Mouse (Mus musculus) kidney, postnatal 10 days (tissue): ENCODE data around the gene Gdpd5.

ENCODE experiments used
- DNase-seq: peaks from one replicate; pipeline ENCODE4 v3.0.0; 2021; ENCODE audit warnings: mixed read lengths

The Gdpd5 gene

DNA sequence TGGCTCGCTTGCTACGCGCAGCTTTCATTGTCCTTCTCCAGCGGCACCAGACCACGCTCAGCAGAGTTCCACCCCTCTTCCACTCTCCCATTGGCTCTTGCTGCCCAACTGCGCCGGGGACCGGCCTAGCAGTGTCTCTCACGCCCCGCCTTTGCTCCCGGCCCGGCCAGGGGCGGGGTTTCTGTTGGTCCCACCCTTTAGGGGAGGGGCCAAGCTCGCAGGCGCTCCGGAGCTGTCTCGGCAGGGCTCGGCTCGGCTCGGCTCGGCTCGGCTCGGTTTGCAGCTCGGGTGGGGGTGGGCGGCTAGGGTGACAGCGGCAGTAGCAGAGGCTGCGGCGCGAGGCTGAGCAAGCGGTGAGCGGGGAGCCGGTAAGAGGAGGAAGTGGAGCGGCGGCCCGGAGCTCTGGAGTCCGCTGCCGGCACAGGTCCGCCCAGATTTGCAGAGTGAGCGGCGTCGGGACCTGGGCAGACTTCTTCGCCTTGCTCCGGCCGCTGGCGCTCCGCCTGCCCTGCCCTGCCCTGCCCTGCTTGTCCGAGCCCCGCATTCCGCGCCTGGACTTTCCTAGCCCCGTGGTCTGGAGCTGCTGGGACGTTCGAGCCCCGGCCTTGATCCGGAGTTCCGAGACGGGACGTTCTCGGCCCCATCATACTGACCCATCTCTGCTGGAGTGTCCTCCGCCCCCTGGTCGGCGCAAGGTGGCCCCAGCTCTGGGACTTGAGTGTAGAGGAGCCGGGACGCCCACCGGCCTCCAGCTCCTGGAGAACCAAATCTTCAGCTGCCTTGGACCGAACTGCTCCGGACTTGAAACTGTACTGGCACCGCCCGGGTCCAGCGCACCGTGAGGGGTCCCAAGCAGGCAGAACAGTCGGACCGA, at the start of gene Gdpd5:
Gene Gdpd5, plus strand, starts transcription at position 201 of the 874 bp plus-strand sequence.
- DNase-seq, result peak; percentile 100

DNA sequence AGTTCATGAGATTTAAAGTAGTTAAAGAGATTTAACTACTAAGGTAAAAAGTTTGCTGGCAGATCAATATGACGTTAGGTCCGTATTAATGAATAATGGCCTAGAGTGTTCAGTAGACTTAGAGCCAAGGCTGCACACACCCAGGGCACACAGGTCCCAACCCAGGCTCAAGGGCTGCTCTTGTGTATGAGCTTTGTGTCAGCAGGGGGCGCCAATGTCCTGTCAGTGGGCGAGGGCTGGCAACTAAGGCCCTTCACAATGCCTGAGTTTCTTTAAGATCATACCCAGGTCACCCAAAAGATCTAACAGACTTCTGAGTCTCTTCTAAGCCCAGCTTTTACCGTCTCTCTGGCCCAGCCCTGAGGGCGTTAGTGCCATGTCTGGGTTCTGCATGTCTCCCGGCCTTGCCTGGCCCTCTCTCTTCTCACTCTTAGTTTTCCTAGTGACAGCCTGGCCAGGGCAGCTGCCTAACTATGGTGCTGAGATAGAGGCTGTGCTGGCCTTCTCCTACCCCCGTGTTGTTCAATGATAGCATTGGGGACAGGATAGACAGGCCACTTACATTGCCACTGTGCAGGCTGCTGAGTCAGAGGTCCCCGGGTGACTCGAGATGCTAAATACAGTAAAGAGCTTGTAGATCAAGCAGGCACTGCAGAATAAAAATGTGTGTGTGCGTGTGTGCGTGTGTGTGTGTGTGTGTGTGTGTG, 48.3 kb upstream of the Gdpd5 start:
- DNase-seq, result peak; percentile 95

DNA sequence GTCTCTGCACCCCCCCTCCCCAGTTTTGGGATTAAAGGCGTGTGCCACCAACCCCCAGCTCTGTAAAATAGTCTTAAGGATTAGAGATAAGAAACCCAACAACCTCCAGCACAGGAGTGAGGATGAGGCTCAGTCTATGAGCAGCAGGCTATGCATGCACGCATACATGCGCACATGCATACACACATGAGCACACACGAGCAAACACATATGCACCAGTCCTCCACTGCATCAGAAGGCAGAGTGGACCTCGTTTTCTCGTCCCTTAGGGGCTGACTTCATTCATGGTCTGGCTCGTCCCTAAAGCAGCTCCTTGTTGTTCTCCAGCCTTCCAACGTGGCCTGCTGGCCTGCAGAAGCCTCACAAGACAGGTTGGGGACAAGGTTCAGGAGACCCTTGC, 40.5 kb upstream of the Gdpd5 start:
- DNase-seq, result no peak

DNA sequence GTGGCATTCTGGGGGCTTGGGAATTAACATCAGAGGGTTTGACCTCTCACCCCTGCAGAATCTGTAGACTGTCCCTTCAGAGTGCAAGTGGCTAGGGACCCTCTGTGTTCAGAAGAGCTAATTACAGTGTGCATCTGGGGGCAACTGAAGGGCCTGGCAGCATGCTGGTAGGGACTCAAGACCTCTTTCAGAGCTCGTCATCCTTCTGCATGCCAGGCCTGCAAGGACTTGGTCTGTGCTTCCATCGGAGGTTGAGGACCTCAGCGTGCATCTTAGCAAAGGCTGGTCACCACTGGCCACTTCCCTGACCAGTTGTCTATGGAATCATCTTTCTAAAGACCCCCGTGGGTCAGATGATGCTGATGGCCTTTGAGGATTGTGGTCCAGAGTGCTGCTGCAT, 37.6 kb upstream of the Gdpd5 start:
- no peak for DNase-seq

DNA sequence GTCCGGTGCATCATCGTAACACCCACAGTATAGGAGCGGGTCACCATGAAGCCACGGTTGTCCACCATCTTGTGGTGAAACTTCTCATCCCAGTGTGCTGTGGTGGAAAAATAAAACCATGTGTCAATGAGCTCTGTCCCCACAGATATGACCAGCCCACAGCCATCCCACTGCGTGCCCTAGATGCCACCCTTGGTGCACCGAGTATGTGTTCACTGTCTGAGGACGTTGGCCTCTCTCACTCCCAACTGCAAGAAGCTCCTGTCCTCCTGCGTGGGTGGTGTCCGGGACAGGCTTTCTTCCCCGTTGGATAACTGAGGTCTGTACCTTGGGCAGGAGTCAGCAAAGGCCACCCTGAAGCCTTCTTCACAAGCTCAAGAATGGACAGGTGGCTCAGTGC, 33.9 kb upstream of the Gdpd5 start:
- DNase-seq, result no peak

DNA sequence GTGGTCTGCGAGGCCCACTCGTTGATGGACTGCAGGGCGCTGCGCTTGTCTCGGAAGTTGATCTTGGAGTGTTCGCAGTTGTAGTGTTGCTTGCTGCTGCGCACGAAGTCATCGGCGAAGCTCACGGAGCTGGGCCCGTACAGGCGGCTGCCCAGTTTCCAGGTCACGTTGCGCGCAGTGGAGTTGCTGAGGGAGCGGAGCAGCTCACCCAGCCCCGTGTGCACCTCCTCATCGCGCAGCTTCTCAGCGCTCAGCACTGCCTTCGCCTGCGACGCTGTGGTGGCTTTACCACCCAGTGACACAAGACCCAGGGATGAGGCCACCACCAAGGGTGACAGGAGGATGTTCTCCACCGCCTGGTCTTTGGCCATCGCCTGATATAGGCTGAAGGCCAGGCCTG, 32.3 kb upstream of the Gdpd5 start:
- DNase-seq, result no peak

DNA sequence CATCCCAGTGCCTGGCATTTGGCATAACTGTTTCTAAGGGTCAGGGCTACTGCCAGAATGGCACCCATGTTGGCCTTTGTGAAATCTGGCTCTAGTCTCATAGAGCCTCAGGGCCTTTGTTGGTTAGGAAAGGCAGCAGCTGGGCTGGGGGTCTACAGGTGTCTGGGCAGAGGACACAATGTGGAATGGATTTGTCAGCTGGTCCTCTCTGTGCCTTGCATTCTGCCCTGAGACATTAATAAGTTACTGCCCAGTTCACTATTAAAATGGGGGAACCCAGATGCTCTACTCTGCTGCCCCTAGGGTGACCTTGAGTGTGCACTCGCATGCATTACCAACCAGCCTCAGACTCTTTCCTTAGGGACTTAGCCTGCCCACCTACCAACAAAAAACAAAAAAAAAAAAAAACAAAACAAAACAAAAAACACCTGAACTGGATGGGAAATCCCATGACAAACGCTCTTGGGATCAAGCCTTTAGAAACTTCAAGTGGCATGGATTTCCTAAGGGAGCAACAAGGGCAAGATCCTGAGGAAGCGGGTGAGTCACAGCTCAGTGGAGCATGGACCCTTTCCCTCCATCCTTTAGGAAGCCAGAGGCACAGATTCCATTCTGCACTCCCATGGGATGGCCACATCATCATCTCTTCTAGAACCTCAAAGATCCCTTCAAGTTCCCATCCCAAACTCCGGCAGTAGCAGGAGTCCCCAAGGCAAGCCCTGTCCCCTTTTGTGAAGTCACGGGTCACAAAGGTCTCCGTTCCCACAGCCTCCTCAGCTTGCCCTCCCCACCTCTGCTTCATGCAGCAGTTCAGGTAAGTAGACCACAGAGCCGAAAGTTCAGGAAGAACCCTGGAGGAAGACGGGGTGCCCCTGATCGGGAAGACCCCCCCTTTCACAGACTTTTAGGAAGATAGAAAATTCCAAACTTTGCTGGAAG, 31.2 kb upstream of the Gdpd5 start:
- peak; percentile 40 for DNase-seq

DNA sequence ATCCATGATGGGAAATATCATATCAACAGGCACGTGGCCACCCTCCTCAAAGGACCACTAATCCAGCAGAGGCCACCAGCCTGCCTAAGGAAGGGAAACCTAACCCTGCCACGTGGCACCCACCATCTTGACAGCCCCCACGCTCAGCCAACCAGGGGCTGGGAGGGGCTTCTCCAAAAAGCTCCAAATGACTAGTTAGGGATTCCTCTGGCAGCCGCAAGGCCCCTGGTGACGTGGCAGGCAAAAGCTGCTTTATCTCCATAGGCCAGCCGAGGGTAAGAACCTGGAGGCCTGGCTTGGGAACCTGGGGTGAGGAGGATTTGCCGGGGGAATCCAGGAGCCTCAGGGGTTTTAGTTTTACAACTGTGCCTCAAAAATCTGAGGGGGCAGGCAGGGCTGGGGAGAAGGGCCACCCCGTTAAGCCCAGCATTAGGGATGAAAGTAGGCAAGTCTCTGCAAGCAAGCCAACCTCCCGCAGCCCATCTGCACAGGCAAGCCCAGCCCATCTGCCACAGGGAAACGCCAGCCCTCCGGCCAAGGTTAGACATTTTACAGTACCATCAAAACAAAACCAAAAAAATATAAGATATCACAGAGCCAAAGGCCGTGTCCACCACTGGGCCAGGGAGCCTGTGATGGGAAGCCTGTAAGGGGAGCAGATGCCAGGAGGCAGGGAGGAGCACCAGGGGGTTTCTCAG, 30.0 kb upstream of the Gdpd5 start:
- peak; percentile 60 for DNase-seq

DNA sequence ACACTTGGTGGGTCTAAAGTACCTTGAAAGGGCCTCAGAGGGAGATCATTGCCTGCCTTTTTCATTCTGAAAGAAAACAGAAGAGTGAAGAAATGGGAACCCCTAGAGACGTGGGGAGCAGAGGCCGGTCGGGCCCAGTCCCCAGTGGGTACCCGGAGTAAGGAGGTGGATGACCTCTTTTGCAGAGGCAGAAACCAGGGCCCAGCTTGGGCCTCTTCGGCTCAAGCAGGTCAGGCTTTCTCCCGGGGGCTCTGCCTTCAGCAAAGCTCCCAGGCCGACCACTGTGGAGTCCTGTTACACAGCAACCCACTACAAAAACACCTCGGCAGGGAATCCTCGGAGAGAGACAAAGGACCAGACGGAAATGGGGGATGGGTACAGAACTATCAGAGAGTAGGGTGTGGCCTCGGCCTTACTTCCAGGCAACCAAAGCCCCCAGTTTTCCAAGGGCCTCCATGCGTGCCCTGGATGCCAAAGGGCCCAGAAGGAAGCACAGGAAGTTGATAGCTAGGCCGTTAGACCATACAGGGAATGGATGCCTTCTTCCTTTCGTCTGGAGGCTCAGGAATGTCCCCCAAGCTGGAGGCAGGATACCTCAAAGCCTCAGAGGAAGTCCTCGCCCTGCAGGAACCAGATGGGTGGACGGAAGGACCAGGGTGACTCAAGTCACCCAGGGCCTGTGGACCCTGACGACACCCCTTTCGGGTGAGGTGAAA, 29.3 kb upstream of the Gdpd5 start:
- peak; percentile 63 for DNase-seq

DNA sequence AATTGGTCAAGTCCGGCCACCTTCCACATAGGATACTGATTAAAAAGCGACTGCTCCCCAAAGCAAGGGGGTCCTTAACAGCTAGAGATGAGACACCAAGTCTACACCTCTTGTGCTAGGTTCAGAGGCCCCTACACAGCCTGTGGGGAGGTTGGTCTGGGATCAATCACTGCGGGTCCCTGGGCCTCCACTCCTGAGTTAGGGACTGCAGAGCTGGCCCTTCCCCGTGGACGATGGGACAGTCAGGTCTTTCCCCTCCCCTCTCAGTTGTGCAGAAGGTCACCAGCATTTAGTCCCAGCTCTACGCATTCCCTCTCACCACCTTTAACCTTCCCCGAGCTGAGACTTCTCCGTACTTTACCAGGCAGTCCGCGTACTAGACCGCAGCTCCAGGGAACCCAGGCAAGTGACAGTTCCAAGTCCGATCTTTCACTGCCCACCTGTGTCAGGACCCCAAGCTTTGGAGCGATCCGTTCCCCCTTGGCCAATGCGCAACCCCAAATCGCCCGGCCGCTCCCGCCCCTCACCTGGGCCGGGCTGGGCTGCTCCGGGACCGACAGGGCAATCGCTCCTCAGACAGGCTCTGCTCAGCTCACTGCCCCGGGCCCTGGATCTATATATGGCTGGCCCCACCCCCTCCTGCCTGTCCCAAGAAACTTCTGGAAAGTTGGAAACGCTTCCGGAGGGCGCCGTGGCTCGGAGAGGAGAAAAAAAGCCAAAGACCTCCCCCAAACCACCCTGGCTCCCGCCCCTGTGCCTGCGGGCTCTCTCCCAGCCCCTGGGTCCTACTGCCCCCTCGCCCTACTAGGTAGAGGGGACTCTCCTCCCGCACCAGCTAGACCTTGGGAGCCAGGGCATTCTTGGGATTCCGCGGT, 28.5 kb upstream of the Gdpd5 start, which contains the start of gene Serpinh1:
Gene Serpinh1, minus strand, starts transcription at position 714 of the 875 bp plus-strand sequence.
- DNase-seq, result peak; percentile 96

DNA sequence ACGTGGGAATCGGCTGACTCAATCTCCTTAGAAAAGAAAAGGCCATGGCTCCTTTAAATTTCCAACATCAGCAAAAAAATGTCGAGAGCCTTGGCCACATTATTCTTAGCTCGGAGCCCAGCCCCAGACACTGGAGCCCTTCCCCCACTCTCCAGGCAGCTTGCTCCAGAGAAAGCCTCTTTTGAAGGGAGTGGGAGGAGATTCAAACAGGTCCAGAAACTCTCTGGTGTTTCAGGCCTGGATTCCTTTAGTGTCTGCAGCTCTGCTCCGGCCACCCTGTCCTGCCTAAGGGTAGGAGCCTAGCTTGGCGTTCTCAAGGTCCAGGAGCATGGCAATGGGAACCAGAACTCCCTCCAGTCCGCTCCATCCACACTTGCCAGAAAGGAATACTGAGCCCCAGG, 25.5 kb upstream of the Gdpd5 start:
- peak; percentile 92 for DNase-seq

DNA sequence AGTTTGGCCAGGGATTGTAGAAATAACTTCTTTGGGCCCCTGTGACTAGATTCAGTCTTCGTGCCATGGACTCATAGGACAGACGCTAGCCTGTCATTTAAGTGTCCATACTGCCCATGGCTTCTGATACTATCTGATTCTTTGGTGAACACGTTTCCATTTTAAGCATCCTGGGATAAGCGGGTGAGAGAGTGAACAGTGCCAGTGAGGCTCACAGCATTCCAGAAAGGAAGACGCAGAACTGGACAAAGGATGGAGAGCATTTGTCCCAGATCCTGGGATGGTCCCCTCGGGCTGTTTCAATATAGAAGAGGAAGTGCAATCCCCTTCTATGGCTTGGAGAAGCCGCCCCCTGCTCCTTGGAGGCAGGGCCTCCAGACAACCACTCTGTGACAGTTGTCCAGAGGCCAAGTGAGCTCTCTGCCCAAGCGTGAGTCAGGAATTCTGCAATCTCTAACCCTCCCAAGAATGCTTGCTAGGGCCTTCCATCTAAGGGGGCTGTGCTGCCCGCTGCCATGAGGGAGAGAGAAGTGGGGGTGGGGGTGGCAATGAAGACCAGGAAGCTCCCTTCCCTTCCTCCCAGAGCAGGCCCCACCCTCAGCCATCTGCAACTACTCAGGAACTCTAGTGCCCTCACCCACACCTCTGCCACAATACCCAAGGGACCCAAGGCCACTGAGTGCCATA, 24.8 kb upstream of the Gdpd5 start:
- DNase-seq, result peak; percentile 75

DNA sequence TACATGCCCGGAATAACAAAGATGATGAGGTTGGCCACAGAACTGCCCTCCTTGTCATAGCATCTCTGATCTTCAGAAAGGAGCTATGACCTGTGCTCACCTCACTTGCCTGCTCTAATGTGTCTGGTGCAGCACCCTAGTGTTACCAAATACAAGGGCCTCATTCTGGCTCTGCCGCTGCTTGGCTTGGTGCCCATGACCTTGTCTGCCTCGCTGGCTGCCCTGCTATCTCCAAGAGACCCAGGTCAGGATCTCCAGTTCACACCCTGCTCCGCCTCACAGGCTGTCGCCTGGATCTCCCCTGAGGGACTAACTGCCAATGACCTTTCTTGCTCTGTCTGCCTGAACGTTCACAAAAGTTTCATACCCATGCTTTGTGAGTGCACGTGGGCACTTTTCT, 24.0 kb upstream of the Gdpd5 start:
- peak; percentile 72 for DNase-seq

DNA sequence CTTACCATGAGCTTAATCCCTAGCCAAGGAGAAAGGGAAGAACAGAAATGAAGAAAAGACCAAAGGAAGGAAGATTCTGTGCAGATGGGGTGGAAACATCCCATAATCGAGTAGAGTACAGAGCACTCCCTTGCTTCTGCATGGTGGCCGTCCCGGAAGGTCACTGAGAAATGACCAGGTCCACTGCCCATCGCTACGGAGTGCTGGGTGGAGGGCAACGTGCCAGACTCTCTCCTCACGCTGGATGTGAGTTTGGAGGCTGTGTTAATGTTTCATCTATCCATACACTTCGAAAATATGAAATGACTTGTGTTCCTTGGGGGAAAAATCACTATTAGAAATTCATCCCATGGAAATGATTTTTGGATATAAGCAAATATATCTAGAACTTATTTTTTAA, 22.8 kb upstream of the Gdpd5 start:
- peak; percentile 67 for DNase-seq

DNA sequence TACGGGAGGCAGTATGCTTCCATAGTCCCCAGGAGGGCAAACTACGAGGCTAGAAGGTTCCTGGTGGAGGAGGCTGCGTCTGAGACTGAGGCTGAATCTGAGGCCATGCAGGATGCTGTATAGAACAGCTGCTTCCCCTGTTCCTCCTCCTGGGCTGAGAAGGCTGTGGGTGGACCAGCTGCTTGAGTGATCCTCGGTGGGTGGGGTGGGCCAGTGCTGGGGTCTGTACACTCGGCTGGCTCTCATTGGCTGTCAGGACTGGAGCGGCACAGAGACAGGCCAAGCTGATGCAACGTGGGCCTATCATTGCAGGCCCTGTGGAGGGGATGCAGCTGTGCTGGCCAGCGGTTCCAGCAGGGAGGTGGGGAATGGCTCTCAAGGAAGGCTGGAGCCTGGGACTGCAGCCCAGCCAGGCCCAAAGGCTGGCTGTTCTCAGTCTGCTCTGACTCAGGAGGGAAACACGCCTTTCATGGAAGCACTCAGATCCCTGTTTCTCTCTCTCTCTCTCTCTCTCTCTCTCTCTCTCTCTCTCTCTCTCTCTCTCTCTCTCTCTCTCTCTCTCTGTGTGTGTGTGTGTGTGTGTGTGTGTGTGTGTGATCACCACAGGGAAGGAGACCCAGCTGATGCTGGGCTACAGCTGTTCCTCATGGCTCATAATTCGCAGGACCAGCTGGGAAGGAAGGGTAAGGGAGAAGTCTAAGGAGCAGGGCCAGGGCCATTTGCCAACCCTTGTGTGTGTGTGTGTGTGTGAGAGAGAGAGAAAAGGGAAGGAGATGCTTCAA, 21.0 kb upstream of the Gdpd5 start:
- DNase-seq, result peak; percentile 92

DNA sequence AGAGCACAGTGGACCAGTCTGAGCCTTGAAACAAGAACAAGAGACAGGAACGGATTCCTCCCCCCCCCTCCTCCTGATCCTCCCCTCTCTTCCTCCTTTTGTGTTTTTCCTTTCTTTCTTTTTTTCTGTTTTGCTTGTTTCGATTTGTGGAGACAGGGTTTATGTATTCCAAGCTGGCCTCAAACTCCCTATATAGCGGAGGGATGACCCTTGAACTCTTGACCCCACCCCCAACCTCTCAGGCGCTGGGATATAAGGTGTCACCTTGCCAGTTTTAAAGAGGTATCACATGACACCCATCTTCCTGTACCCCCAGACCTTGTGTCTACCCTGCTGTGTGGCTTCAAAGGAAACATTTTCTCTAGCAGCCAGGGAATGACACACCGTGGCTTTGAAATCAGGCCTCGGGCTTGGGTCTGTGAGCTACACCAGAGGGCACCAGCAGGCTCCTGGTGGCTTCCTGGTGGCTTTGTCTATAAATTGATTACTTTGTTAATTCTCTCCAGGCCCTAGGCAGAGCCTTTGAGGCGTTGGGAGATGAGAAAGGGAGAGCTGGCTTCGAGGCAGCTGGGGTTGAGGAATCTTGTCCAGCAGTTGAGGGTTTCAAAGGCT, 20.3 kb upstream of the Gdpd5 start:
- DNase-seq, result peak; percentile 39

DNA sequence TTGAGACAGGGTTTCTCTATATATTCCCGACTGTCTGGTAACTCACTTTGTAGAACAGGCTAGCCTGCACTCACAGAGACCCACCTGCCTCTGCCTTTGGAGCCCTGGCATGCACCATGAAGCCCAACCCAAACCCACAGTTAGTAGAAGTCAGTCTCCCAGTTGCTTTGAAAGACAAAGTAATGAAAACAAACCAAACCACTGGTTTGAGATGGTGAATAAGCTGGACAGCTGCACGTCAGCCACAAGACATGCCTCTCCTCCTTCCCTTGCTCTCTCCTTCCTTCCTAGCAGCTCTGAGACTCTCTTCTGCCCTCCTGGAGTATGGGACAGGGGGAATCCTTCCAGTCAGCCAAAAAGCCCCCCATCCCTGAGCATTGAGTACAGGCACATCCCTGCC, 19.1 kb upstream of the Gdpd5 start:
- no peak for DNase-seq

DNA sequence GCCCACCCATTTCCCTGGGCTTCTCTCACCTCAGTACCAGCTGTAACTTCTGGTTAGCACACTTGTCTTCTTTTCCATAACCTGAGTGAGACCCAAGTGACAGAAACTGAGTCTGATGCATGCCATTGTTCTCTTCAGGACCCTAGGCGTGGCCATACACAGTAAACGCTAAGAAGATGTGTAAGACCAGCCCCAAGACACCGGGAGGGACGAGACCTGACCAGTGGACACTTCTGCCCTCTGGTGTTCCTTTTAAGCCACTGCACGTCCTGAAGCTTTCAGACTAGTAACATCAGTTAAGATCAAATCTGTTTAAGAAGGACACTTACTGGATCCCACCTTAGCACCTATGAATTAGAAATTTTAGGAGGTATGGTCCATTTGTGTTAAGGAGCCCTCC, 16.1 kb upstream of the Gdpd5 start:
- DNase-seq, result peak; percentile 88

DNA sequence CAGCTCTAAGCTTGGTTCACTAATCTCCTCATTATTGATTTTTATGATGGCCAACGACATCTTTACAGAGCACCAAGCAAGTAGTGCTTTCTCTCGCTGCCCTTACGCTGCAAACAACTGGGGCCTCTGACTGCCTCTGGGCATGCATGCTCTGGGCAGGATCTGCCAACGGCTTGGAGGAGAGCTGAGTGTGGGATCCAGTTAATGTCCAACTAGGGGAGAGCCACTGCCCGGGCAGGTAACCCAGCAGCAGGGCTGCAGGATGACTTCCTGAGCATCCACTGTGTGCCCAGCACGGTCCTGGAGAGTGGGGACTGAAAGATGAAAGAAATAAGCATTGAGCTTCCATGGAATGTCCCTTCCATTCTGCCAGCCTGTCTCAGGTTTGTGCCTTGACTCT, 14.5 kb upstream of the Gdpd5 start:
- peak; percentile 48 for DNase-seq
